Mouse (Mus musculus) megakaryocyte progenitor cell, adult 5-6 weeks (primary cell): ENCODE data around the gene Apobec4. TPM values are rescaled to one million over a fixed set of nuclear protein-coding genes. Genes with fewer than 3 reads are reported as not detected.
A peak's percentile ranks its signal among the peaks of the same experiment; 100 is the strongest.

Experiments used
- ATAC-seq: replicated peaks from 2 replicates; pipeline ENCODE4 v1.8.0; 2016; ENCODE audit warnings: mild to moderate bottlenecking, moderate TSS enrichment, inconsistent platforms; ENCODE audit not compliant: poor library complexity
- total RNA-seq, 2 experiments: library from RNA; stranded (forward) in 1 of 2; stranded (reverse) in 1 of 2; fragments of 157-497, 149-512 nt in 1 of 2; fragments of 200-1000 nt in 1 of 2; gene quantifications; 2 replicates each; pipeline versions ENCODE4 v1.2.3 to v1.2.4; 2015 to 2017

Gene Apobec4
- total RNA-seq, 2 experiments from 2014 or later = not detected

- ATAC-seq = peak; percentile 49; the same call in 1 of the 2 replicates
Observed at GRCm38 (mm10) chr1:152799897-152800296, 49.5 kb downstream of the Apobec4 start, which contains the start of gene Ncf2. Gene Ncf2, plus strand, starts transcription at chr1:152800194.

GRCm38 (mm10) chr1:152800633-152801176 lies 50.4 kb downstream of the Apobec4 start:
- ATAC-seq = no peak

- ATAC-seq = peak; percentile 38
Observed at GRCm38 (mm10) chr1:152804907-152805306, 54.6 kb downstream of the Apobec4 start.

Other genes with a start within 250 kb of the Apobec4 start
- 1.3 and 1.6 TPM in 2 replicates for gene Rgl1, start 15.8 kb downstream of the Apobec4 start, total RNA-seq (2015)
- 1.4 and 2.7 TPM in 2 replicates for gene Rgl1, start 15.8 kb downstream of the Apobec4 start, total RNA-seq (2017)
- gene Arpc5, start 16.0 kb downstream of the Apobec4 start, total RNA-seq (2015) = 264 and 298 TPM in 2 replicates
- 127 and 137 TPM in 2 replicates for gene Arpc5, start 16.0 kb downstream of the Apobec4 start, total RNA-seq (2017)
- 85.0 and 90.4 TPM in 2 replicates for gene Ncf2, start 49.6 kb downstream of the Apobec4 start, total RNA-seq (2015)
- gene Ncf2, start 49.6 kb downstream of the Apobec4 start, total RNA-seq (2017) = 101 and 119 TPM in 2 replicates
- 93.7 and 94.2 TPM in 2 replicates for gene Smg7, start 152.1 kb downstream of the Apobec4 start, total RNA-seq (2015)
- gene Smg7, start 152.1 kb downstream of the Apobec4 start, total RNA-seq (2017) = 21.4 and 21.8 TPM in 2 replicates
- gene Nmnat2, start 204.4 kb downstream of the Apobec4 start, total RNA-seq (2015) = 0.20 TPM in 1 of 2 replicates, not detected in the other
- 0.21 TPM in 1 of 2 replicates, not detected in the other for gene Nmnat2, start 204.4 kb downstream of the Apobec4 start, total RNA-seq (2017)